Mouse (Mus musculus) hindbrain, embryonic 10.5 days (tissue): ENCODE results near the gene Patj. TPM values are rescaled to one million over a fixed set of nuclear protein-coding genes. Genes with fewer than 3 reads are reported as not detected.

Experiments used
- DNase-seq: peaks from one replicate; pipeline ENCODE4 v3.0.0-alpha.2; 2017; ENCODE audit warnings: low spot score
- H3K27ac ChIP-seq: fragments of 300-500 bp; sonication (generic); 2 replicates; pipeline ENCODE4 v1.5.1; 2016; ENCODE audit warnings: mild to moderate bottlenecking, moderate library complexity
- H3K27me3 ChIP-seq: fragments of 300-500 bp; sonication (generic); 2 replicates; pipeline ENCODE4 v1.6.1; 2016; ENCODE audit warnings: mild to moderate bottlenecking; ENCODE audit not compliant: poor library complexity, insufficient read depth, severe bottlenecking
- H3K36me3 ChIP-seq: fragments of 300-500 bp; sonication (generic); 2 replicates; pipeline ENCODE4 v1.6.1; 2016; ENCODE audit warnings: mild to moderate bottlenecking, moderate library complexity
- H3K4me1 ChIP-seq: fragments of 300-500 bp; sonication (generic); replicated peaks from 2 replicates; pipeline ENCODE4 v1.6.1; 2016; ENCODE audit warnings: mild to moderate bottlenecking
- H3K4me3 ChIP-seq: fragments of 300-500 bp; sonication (generic); 2 replicates; pipeline ENCODE4 v1.5.1; 2016; ENCODE audit warnings: mild to moderate bottlenecking, moderate library complexity
- H3K9me3 ChIP-seq: fragments of 300-500 bp; sonication (generic); 2 replicates; pipeline ENCODE4 v1.6.1; 2016; ENCODE audit warnings: mild to moderate bottlenecking, moderate library complexity
- WGBS: fragments of 180-500 bp; shearing (Covaris S2); methylation state at CpG from one replicate; pipeline ENCODE4 v1.1.7; 2016; 5-methylcytosine and 5-hydroxymethylcytosine counted together
- polyA plus RNA-seq: library from polyadenylated mRNA; unstranded; fragments of >200 nt; fragmentation: Nextera tagmentation; extraction: Ambion mirVana; gene quantifications from 2 replicates; pipeline ENCODE4 v1.2.1, GENCODE M21; 2016

Gene Patj
- polyA plus RNA-seq, 1 experiment from 2014 or later = 8.2 TPM

DNA sequence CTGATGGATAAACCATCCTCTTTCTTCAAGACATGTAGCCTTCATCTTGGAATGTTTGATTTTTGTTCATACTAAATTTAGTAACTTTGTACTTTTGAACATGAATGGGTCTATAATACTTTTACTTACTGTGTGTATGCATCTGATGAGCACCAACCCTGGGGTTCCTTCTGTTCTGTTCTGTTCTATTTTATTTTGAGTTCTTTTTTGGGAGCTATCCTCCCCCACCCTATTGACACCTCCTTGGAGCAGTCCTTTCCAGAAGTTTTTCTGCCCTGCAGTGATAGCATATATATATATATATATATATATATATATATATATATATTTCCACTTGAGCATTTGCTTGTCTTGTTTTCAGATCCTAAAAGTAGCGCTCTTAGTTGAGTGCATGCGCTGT is 57.1 kb downstream of the Patj start:
- H3K36me3 ChIP-seq = 0 out of 2 replicates have a peak, but pooled peaks cover 3% of the 10 kb centered on the region
- WGBS = 100% methylated on average over 2 of the region's 2 CpGs
- no peaks in the 10 kb centered on the region for H3K27me3 ChIP-seq
- no peak overlapping the region for H3K4me3 ChIP-seq
- DNase-seq = no peak
- no peak overlapping the region for H3K27ac ChIP-seq
- 0 out of 2 replicates have a peak, but pooled peaks cover 3% of the 10 kb centered on the region for H3K4me1 ChIP-seq
- H3K9me3 ChIP-seq = no peaks in the 10 kb centered on the region

DNA sequence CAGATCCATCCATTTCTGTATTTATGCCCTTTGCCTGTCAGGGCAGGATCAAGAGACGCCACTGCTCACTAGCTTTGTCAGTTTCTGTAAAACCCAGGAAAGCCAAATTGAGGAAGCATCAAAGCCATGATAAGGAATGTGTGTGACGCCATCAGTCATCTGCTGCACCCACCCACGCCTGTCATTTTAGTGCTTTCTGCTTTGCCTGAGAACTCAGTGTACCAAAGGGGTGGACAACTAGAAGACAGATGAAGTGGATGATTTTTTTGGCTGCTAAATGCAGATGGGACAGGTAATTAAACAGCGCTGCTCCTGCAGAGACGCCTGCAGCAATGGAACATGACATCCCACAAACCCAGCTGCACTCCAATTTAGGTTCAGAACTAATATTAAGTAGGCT is 57.6 kb downstream of the Patj start:
- 0 out of 2 replicates have a peak, but pooled peaks cover 3% of the 10 kb centered on the region for H3K36me3 ChIP-seq
- no peak for DNase-seq

DNA sequence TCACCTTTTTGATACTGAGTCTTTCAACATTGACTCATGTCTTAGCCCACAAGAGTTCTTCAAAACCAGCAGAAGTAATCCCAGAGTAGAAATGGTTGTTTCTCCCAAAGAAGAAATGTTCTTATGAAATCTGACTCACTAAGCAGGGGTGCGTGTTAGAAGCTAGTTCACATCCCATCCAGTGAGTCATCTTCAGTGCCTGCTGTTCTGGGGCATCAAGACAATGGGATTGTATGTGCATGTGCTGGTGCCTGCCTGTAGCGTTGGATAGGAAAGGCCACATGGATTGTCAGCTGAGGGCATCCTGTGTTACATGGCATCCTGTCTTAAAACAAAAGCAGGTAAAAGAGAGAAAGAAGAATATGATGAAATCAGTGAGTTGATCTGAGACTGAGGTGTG is 59.8 kb downstream of the Patj start:
- WGBS = 92% methylated on average over 2 of the region's 2 CpGs

More for the DNA sequence above, 57.6 kb downstream of the Patj start:
- Histone ChIP-seq H3K27ac (no peak overlapping the region), H3K9me3 (no peaks in the 10 kb centered on the region), H3K4me3 (no peak overlapping the region), H3K27me3 (no peaks in the 10 kb centered on the region), H3K4me1 (0 out of 2 replicates have a peak, but pooled peaks cover 3% of the 10 kb centered on the region)
- WGBS = 89% methylated on average over 5 of the region's 5 CpGs

GRCm38 (mm10) chr4:98455910-98456309 is 60.3 kb downstream of the Patj start:
- H3K9me3 ChIP-seq = no peaks in the 10 kb centered on the region
- H3K27ac ChIP-seq = no peak overlapping the region
- 0 out of 2 replicates have a peak, but pooled peaks cover 3% of the 10 kb centered on the region for H3K4me1 ChIP-seq
- no peak for DNase-seq
- H3K4me3 ChIP-seq = no peak overlapping the region
- 0 out of 2 replicates have a peak, but pooled peaks cover 3% of the 10 kb centered on the region for H3K36me3 ChIP-seq
- WGBS = 90% methylated on average over 8 of the region's 8 CpGs
- H3K27me3 ChIP-seq = no peaks in the 10 kb centered on the region

More for the DNA sequence above, 59.8 kb downstream of the Patj start:
- 0 out of 2 replicates have a peak, but pooled peaks cover 3% of the 10 kb centered on the region for H3K36me3 ChIP-seq
- H3K4me1 ChIP-seq = 0 out of 2 replicates have a peak, but pooled peaks cover 3% of the 10 kb centered on the region
- no peaks in the 10 kb centered on the region for H3K9me3 ChIP-seq
- no peak for DNase-seq
- no peaks in the 10 kb centered on the region for H3K27me3 ChIP-seq
- no peak overlapping the region for H3K4me3 ChIP-seq
- no peak overlapping the region for H3K27ac ChIP-seq

DNA sequence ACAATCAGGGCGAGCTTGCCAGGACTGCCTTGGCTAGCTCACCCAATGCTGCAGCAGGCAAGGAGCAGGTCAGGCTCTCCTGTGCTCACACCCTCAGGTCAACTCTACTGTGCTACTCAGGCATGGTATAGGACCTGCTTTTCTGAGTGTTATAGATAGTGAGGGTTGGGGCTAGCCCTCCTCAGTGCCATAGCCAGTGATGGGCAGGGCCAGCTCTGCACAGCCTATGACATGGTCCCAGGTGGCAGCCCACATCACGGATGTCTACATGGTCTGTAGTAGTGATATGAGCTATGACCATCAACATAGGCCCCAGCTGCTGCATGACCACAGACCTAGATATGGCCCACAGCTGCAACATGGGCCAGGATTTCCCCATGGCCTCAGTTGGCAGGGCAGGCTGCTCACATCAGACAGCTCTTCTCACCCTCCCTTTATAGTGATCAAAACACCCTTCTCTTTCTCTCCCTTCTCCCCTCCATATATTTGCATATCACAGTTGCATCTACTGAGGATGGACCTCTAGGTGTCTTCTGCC is 66.3 kb downstream of the Patj start:
- DNase-seq = no peak
- WGBS = 89% methylated on average over 2 of the region's 2 CpGs

GRCm38 (mm10) chr4:98465476-98465875 is 69.9 kb downstream of the Patj start:
- no peaks in the 10 kb centered on the region for H3K4me1 ChIP-seq
- H3K4me3 ChIP-seq = no peak overlapping the region
- H3K36me3 ChIP-seq = no peaks in the 10 kb centered on the region
- H3K27ac ChIP-seq = no peak overlapping the region
- DNase-seq = no peak
- WGBS = 95% methylated on average over 1 of the region's 1 CpGs
- H3K27me3 ChIP-seq = no peaks in the 10 kb centered on the region
- H3K9me3 ChIP-seq = no peaks in the 10 kb centered on the region

More for the DNA sequence above, 66.3 kb downstream of the Patj start:
- no peak overlapping the region for H3K27ac ChIP-seq
- no peaks in the 10 kb centered on the region for H3K27me3 ChIP-seq
- H3K4me1 ChIP-seq = no peaks in the 10 kb centered on the region
- no peaks in the 10 kb centered on the region for H3K9me3 ChIP-seq
- no peak overlapping the region for H3K4me3 ChIP-seq
- no peaks in the 10 kb centered on the region for H3K36me3 ChIP-seq

GRCm38 (mm10) chr4:98465886-98466285 is 70.3 kb downstream of the Patj start:
- Histone ChIP-seq H3K9me3 (no peaks in the 10 kb centered on the region), H3K36me3 (no peaks in the 10 kb centered on the region), H3K4me1 (no peaks in the 10 kb centered on the region), H3K27ac (no peak overlapping the region), H3K27me3 (no peaks in the 10 kb centered on the region), H3K4me3 (no peak overlapping the region)
- 92% methylated on average over 2 of the region's 2 CpGs for WGBS
- DNase-seq = no peak

DNA sequence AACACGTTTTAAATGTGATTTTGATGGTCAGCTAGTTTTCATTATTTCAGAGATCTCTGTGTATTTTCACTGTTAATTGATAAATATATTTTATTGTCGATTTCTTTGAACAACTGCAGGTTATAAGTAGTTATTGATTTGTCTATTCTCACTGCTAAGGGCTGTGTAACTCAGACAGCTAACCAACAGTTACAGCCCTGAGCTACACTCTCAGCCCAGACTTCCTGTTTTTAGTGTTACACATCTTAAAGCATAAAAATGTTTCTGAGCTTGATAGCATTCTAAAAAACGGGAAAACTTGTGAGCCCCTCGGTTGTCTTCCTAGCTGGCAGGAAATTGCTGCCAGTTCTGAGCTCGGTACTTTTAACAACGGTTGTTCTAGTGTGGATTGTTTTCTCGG is 75.8 kb downstream of the Patj start:
- Histone ChIP-seq H3K27me3 (no peaks in the 10 kb centered on the region), H3K36me3 (no peaks in the 10 kb centered on the region), H3K4me1 (no peaks in the 10 kb centered on the region), H3K27ac (no peak overlapping the region), H3K9me3 (no peaks in the 10 kb centered on the region), H3K4me3 (no peak overlapping the region)
- no peak for DNase-seq
- 84% methylated on average over 7 of the region's 7 CpGs for WGBS

DNA sequence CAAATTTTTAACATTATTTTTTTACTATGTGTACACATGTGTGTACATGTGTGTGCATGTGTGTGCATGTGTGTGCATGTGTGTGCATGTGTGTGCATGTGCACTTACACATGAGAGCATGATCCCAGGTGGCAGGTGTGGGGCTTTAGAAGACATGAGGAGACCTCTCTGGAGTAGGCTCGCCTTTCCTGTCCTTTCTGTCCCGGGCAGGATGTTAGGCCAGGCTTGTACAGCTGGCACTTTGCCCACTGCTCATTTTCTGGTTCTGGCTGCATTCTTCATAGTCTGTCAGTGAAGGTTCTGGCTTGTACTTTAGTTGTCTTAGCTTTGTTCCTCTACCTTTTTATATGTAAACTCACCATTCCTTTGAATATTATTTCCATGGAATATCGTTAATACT is 77.9 kb downstream of the Patj start:
- Histone ChIP-seq H3K36me3 (no peaks in the 10 kb centered on the region), H3K4me1 (no peaks in the 10 kb centered on the region), H3K27ac (no peak overlapping the region), H3K9me3 (no peaks in the 10 kb centered on the region), H3K27me3 (no peaks in the 10 kb centered on the region), H3K4me3 (no peak overlapping the region)
- DNase-seq = no peak
- whole genome bisulfite sequencing = 90% methylated on average over 3 of the region's 3 CpGs

- no peak overlapping the region for H3K27ac ChIP-seq
- H3K9me3 ChIP-seq = no peaks in the 10 kb centered on the region
- no peaks in the 10 kb centered on the region for H3K36me3 ChIP-seq
- DNase-seq = no peak
- WGBS = 77% methylated on average over 3 of the region's 3 CpGs
- H3K27me3 ChIP-seq = no peaks in the 10 kb centered on the region
- H3K4me3 ChIP-seq = no peak overlapping the region
- H3K4me1 ChIP-seq = no peaks in the 10 kb centered on the region
These were observed 82.4 kb downstream of the Patj start for GRCm38 (mm10) chr4:98478005-98478404.

DNA sequence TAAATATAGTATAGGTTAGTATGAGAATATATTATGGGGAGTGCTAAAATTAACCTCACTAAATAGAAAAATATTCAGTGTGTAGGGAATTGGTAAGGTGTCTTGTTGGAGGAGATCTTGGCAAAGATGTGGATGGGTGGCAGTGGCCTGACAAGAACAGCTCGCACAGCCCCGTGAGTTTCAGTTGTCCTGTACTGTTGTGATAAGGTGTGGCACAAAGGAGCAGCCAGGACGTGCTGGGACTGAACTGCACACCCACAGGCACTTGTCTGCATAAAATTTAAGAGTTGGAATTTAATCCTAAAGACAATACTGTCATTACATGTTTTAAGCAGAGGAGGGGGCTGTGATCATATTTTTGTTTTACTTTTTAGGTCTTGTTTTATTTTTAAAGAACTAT is 90.9 kb downstream of the Patj start:
- H3K36me3 ChIP-seq = no peaks in the 10 kb centered on the region
- no peak overlapping the region for H3K27ac ChIP-seq
- no peaks in the 10 kb centered on the region for H3K9me3 ChIP-seq
- 71% methylated on average over 3 of the region's 3 CpGs for WGBS
- no peak for DNase-seq
- no peak overlapping the region for H3K4me3 ChIP-seq
- no peaks in the 10 kb centered on the region for H3K4me1 ChIP-seq
- no peaks in the 10 kb centered on the region for H3K27me3 ChIP-seq

DNA sequence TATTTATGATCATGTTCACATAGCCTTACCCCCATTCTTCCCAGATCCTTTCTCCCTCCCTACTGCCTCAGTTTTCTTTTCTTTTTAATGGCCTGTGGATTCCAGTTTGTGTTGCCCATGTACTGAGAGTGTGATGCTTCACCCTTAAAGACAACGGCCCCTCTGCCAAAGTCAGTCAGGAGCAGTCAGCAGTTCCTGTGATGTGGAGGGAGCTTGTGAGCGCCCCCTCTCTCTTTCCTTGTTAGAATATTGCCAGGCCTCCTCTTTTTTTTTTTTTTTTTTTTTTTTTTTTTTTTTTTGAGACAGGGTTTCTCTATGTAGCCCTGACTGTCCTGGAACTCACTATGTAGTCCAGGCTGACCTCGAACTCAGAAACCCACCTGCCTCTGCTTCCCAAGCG is 91.3 kb downstream of the Patj start:
- 83% methylated on average over 4 of the region's 4 CpGs for WGBS
- no peak for DNase-seq
- H3K36me3 ChIP-seq = no peaks in the 10 kb centered on the region

DNA sequence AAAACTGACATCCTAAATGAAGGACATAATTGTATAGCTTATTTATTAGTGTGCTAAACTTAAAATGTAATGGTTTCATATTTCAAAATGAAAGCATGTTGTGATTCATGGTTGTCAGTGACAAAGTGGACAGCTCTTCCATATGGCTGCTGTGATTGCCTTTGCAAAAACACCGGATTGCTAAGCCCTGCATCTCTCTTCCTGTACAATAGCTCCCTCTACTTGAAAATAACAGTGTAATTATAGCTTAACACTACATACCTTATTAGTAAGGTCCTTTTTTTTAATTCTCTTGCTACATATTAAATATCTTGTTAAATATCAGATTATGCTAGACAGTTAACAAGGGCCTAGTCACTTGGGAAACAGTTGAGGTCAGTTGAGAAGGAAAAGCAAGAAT is 93.8 kb downstream of the Patj start:
- DNase-seq = no peak
- Histone ChIP-seq H3K4me1 (no peaks in the 10 kb centered on the region), H3K27me3 (no peaks in the 10 kb centered on the region), H3K27ac (no peak overlapping the region), H3K9me3 (no peaks in the 10 kb centered on the region), H3K36me3 (no peaks in the 10 kb centered on the region), H3K4me3 (no peak overlapping the region)
- 86% methylated on average over 1 of the region's 1 CpGs for WGBS

More for the DNA sequence above, 91.3 kb downstream of the Patj start:
- H3K4me3 ChIP-seq = no peak overlapping the region
- no peaks in the 10 kb centered on the region for H3K4me1 ChIP-seq
- no peaks in the 10 kb centered on the region for H3K9me3 ChIP-seq
- H3K27me3 ChIP-seq = no peaks in the 10 kb centered on the region
- H3K27ac ChIP-seq = no peak overlapping the region

DNA sequence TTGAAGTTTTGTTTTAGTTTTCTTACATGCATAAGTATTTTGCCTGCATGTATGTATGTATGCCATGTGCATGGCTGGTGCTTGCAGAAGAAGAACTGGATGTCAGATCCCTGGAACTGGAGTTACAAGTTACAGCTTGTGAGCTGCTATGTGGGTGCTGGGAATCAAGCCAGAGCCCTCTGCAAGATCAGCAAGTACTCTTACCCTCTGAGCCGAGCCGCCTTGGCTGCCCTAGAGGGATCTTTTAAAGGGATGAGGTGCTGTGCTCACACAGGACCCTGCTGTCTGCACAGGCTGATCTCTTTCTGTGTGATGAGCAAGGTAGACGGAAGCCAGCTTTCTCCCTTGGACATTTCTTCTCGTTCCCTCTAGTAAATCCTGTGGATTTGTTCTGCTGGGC is 102.8 kb downstream of the Patj start:
- H3K9me3 ChIP-seq = no peaks in the 10 kb centered on the region
- H3K27ac ChIP-seq = no peak overlapping the region
- no peak overlapping the region for H3K4me3 ChIP-seq
- no peak for DNase-seq
- H3K4me1 ChIP-seq = 0 out of 2 replicates have a peak, but pooled peaks cover 3% of the 10 kb centered on the region
- H3K27me3 ChIP-seq = no peaks in the 10 kb centered on the region
- WGBS = 89% methylated on average over 4 of the region's 4 CpGs
- H3K36me3 ChIP-seq = 0 out of 2 replicates have a peak, but pooled peaks cover 5% of the 10 kb centered on the region
